Comparison of ENCODE assay signal across 8 mouse cellular contexts in the genomic region with DNA sequence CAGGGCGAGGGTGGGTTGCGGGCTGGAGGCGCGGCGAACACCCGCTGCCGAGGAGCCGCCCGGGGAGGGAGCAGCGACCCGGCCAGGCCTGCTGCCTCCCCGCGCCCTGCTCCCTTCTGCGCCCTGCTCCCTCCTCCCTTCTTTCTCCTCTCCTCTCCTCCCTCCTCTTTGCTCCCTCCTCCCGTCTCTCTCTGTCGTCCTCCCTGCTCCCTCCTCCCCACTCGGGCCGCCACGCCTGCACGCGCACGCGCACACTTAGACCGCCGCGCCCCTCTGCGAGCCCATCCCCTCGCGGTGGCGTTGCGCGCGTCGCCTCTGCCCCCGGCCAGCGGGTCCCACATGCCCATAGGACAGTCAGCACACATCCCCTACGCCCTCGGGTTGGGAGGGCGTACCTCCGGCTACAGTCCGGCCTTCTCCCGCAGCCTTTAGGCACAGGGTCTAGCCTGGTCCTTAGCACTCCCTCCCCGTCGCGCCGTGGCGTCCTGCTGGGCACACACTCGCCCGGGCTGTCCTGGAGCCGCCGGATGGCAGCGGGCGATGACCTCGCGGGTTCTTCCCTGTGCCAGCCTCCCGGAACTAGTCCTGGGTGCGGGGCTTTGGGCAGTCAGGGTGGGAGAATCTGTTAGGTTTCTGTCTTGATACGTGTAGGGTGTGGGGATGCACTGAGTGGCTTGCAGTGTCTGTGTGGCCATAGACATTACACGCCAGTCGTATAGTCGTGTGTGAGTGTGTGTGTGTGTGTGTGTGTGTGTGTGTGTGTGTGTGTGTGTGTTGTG. TPM values are rescaled to one million over a fixed set of nuclear protein-coding genes. Genes with fewer than 3 reads are reported as not detected.
DNase-seq lines count a peak whose midpoint lies in the region; ATAC-seq lines count a peak whose summit lies in the region.

A gene (minus strand): TSS at position 203 of the 779 bp plus-strand sequence.

- H3K27ac ChIP-seq in intestine, embryonic 14.5 days (ENCODE audit: low read depth) = peak within 1 kb of the TSS; percentile 87

- under 1% methylated on average over 48 of the region's 61 CpGs for WGBS in intestine, embryonic 14.5 days

- peak; percentile 85 for ATAC-seq in intestine, embryonic 14.5 days (replicated peaks; ENCODE audit: low FRiP score, low TSS enrichment, low read depth)
- ATAC-seq in megakaryocyte, adult 5-6 weeks (ENCODE audit: poor library complexity, severe bottlenecking) = peak; percentile 47

- H3K4me2 ChIP-seq in intestine, embryonic 14.5 days (ENCODE audit: low read length) = peak within 1 kb of the TSS; percentile 76

- H3K9me3 ChIP-seq in intestine, embryonic 14.5 days (ENCODE audit: control insufficient read depth, low read length) = no peaks in the 10 kb centered on the region

- H3K9ac ChIP-seq in intestine, embryonic 14.5 days (ENCODE audit: low read length) = peak within 1 kb of the TSS; percentile 82

- peak within 1 kb of the TSS; percentile 80 for H3K4me3 ChIP-seq in intestine, embryonic 14.5 days (ENCODE audit: low read depth, low read length)

- H3K36me3 ChIP-seq in intestine, embryonic 14.5 days (ENCODE audit: control insufficient read depth, insufficient read depth, low read length) = no peaks in the 10 kb centered on the region

- peaks cover 14% of the 10 kb centered on the region for H3K4me1 ChIP-seq in intestine, embryonic 14.5 days (replicated peaks; ENCODE audit: control insufficient read depth, insufficient read depth, low read length)

- 0 out of 2 replicates have a peak, but pooled peaks cover 3% of the 10 kb centered on the region for H3K27me3 ChIP-seq in intestine, embryonic 14.5 days (replicated peaks; ENCODE audit: control insufficient read depth, insufficient read depth, low read length)

- DNase-seq in adrenal gland, adult (ENCODE audit: inconsistent age in 2 of 2, low spot score in 1 of 2) = peak; percentile 91 to 97
- peak; percentile 93 for DNase-seq in embryo, embryonic 10 days (ENCODE audit: low spot score)
- DNase-seq in gastrocnemius, postnatal 25 days = peak; percentile 88
- peak; percentile 95 for DNase-seq in intestine, embryonic 14.5 days (ENCODE audit: low spot score)
- peak; percentile 82 to 94 for DNase-seq in left cerebral cortex, adult 9 months (ENCODE audit: low spot score in 2 of 2)
- DNase-seq in right cerebral cortex, postnatal 10 days (ENCODE audit: low spot score in 2 of 2) = peak; percentile 95
- peak; percentile 77 for DNase-seq in urinary bladder, postnatal 10 days (ENCODE audit: low spot score)

RNA-seq across cellular contexts. Expression of the gene that starts here (rescaled TPM):
- total RNA-seq in gastrocnemius, postnatal 25 days (2021) = 10 to 100 TPM; 23.3 to 25.0 TPM
- polyA plus RNA-seq in intestine, embryonic 14.5 days (2014; fragmentation: Nextera tagmentation; extraction: Ambion mirVana) = 20.0 and 21.2 TPM in 2 replicates
- total RNA-seq in megakaryocyte, adult 5-6 weeks (2015) = 0.41 and 0.60 TPM in 2 replicates
- total RNA-seq in megakaryocyte, adult 5-6 weeks (2017) = 1.3 and 3.2 TPM in 2 replicates

Comparison
In these comparisons a context has a peak if more than half of its experiments do, and no peak if none do; other contexts are left out.
1. Peak in every context shown above with its lines: DNase-seq, ATAC-seq, H3K4me3 ChIP-seq and H3K27ac ChIP-seq.
2. RNA of the gene that starts here (total RNA-seq): 23.3 to 25.0 TPM in gastrocnemius, postnatal 25 days; 0.41 to 3.2 TPM in megakaryocyte, adult 5-6 weeks; every median in the first group is over 4 times any median in the second.